Mouse (Mus musculus) heart, postnatal 0 days (tissue): ENCODE measurements at regions not wholly inside any gene's neighbourhood (a gene's known extent, or its start where the extent isn't known, plus 50 kb on each side); places are given as distances from the start of the nearest gene placed in this dataset.

Source experiments
- ATAC-seq: fragments of 200-750 bp; cut with Nextera tagmentation; 2 replicates; pipeline ENCODE4 v1.8.0; 2017; ENCODE audit warnings: low read depth, moderate number of reproducible peaks, moderate library complexity; ENCODE audit not compliant: insufficient read depth
- DNase-seq: peaks from one replicate; pipeline ENCODE4 v3.0.0-alpha.2; 2016; ENCODE audit warnings: low spot score
- H3K27ac ChIP-seq: fragments of 300-500 bp; sonication (generic); 2 replicates; pipeline ENCODE4 v1.5.1; 2014; ENCODE audit warnings: low read depth, mild to moderate bottlenecking
- H3K27me3 ChIP-seq: fragments of 300-500 bp; sonication (generic); 2 replicates; pipeline ENCODE4 v1.6.1; 2014; ENCODE audit warnings: low read length, mixed read lengths; ENCODE audit not compliant: control insufficient read depth, insufficient read depth
- H3K36me3 ChIP-seq: fragments of 300-500 bp; sonication (generic); replicated peaks from 2 replicates; pipeline ENCODE4 v1.6.1; 2014; ENCODE audit warnings: low read length, mixed read lengths; ENCODE audit not compliant: control insufficient read depth, insufficient read depth
- H3K4me1 ChIP-seq: fragments of 300-500 bp; sonication (generic); 2 replicates; pipeline ENCODE4 v1.6.1; 2014; ENCODE audit warnings: antibody characterized with exemption; ENCODE audit not compliant: control insufficient read depth, insufficient read depth
- H3K4me2 ChIP-seq: fragments of 300-500 bp; sonication (generic); 2 replicates; pipeline ENCODE4 v1.6.1; 2014; ENCODE audit warnings: low read depth, mild to moderate bottlenecking, low read length, moderate library complexity
- H3K4me3 ChIP-seq: fragments of 300-500 bp; sonication (generic); 2 replicates; pipeline ENCODE4 v1.5.1; 2014; ENCODE audit warnings: low read depth, low read length
- H3K9ac ChIP-seq: fragments of 300-500 bp; sonication (generic); replicated peaks from 2 replicates; pipeline ENCODE4 v1.6.1; 2014; ENCODE audit warnings: low read depth, low read length, mixed read lengths
- H3K9me3 ChIP-seq: fragments of 300-500 bp; sonication (generic); replicated peaks from 2 replicates; pipeline ENCODE4 v1.6.1; 2016; ENCODE audit warnings: low read length; ENCODE audit not compliant: control insufficient read depth
- CTCF ChIP-seq: IDR thresholded peaks from 2 replicates; pipeline ENCODE4 v1.5.1; 2016; ENCODE audit warnings: antibody characterized with exemption, control low read depth, low read depth
- EP300 ChIP-seq: IDR thresholded peaks from 2 replicates; pipeline ENCODE4 v1.6.1; 2016; ENCODE audit warnings: antibody characterized with exemption, low read depth
- WGBS: fragments of 180-500 bp; shearing (Covaris S2); extraction: QIAGEN DNeasy Blood & Tissue Kit; methylation state at CpG from one replicate; pipeline ENCODE4 v1.1.7; 2014; 5-methylcytosine and 5-hydroxymethylcytosine counted together

- ATAC-seq, result no peak
- no peaks in the 10 kb centered on the region for H3K36me3 ChIP-seq
- H3K27ac ChIP-seq, result no peak overlapping the region
- no peak overlapping the region for H3K9ac ChIP-seq
- H3K4me3 ChIP-seq, result no peak overlapping the region
- H3K27me3 ChIP-seq, result no peaks in the 10 kb centered on the region
- H3K4me2 ChIP-seq, result no peak overlapping the region
- DNase-seq, result no peak
- H3K4me1 ChIP-seq, result no peaks in the 10 kb centered on the region
- no peaks in the 10 kb centered on the region for H3K9me3 ChIP-seq
- TF ChIP-seq CTCF (no peak), EP300 (no peak)
- 84% methylated on average over 6 of the region's 6 CpGs for WGBS
Observed at GRCm38 (mm10) chr14:72806598-72806997, 96.8 kb upstream of the Fndc3a start.

GRCm38 (mm10) chr14:72803579-72803978 lies 93.8 kb upstream of the Fndc3a start:
- no peak overlapping the region for H3K4me2 ChIP-seq
- DNase-seq (no peak), ATAC-seq (no peak)
- no peak overlapping the region for H3K9ac ChIP-seq
- no peaks in the 10 kb centered on the region for H3K9me3 ChIP-seq
- H3K4me3 ChIP-seq, result no peak overlapping the region
- no peaks in the 10 kb centered on the region for H3K4me1 ChIP-seq
- no peaks in the 10 kb centered on the region for H3K27me3 ChIP-seq
- no peak overlapping the region for H3K27ac ChIP-seq
- no peaks in the 10 kb centered on the region for H3K36me3 ChIP-seq
- TF ChIP-seq CTCF, result no peak
- TF ChIP-seq EP300, result no peak

GRCm38 (mm10) chr14:72790654-72791053 lies 80.9 kb upstream of the Fndc3a start:
- Histone ChIP-seq H3K4me3 (no peak overlapping the region), H3K9me3 (no peaks in the 10 kb centered on the region), H3K4me1 (no peaks in the 10 kb centered on the region), H3K9ac (no peak overlapping the region), H3K27ac (no peak overlapping the region), H3K4me2 (no peak overlapping the region), H3K27me3 (no peaks in the 10 kb centered on the region), H3K36me3 (no peaks in the 10 kb centered on the region)
- DNase-seq, result no peak
- TF ChIP-seq CTCF (no peak), EP300 (no peak)
- no peak for ATAC-seq
- 68% methylated on average over 3 of the region's 3 CpGs for WGBS

- H3K27me3 ChIP-seq, result no peaks in the 10 kb centered on the region
- no peak overlapping the region for H3K9ac ChIP-seq
- H3K4me2 ChIP-seq, result no peak overlapping the region
- no peak for ATAC-seq
- no peak overlapping the region for H3K27ac ChIP-seq
- H3K36me3 ChIP-seq, result no peaks in the 10 kb centered on the region
- TF ChIP-seq EP300, result no peak
- no peak for TF ChIP-seq CTCF
- no peak for DNase-seq
- H3K4me1 ChIP-seq, result no peaks in the 10 kb centered on the region
- WGBS, result 74% methylated on average over 3 of the region's 3 CpGs
- H3K9me3 ChIP-seq, result no peaks in the 10 kb centered on the region
- no peak overlapping the region for H3K4me3 ChIP-seq
Observed at GRCm38 (mm10) chr14:72786929-72787328, 77.1 kb upstream of the Fndc3a start.

- WGBS, result 30% methylated on average over 9 of the region's 9 CpGs
- ATAC-seq (peak; percentile 86), DNase-seq (peak; percentile 54)
- Histone ChIP-seq H3K4me1 (no peaks in the 10 kb centered on the region), H3K9ac (no peak overlapping the region), H3K36me3 (no peaks in the 10 kb centered on the region), H3K4me3 (no peak overlapping the region), H3K27ac (no peak overlapping the region), H3K4me2 (no peak overlapping the region), H3K9me3 (no peaks in the 10 kb centered on the region), H3K27me3 (no peaks in the 10 kb centered on the region)
- TF ChIP-seq CTCF (no peak), EP300 (no peak)
Observed at GRCm38 (mm10) chr14:72783248-72783647, 73.4 kb upstream of the Fndc3a start.

- TF ChIP-seq CTCF, result no peak
- Histone ChIP-seq H3K4me3 (no peak overlapping the region), H3K27ac (no peak overlapping the region), H3K9me3 (no peaks in the 10 kb centered on the region), H3K4me1 (no peaks in the 10 kb centered on the region), H3K9ac (no peak overlapping the region), H3K27me3 (no peaks in the 10 kb centered on the region), H3K36me3 (no peaks in the 10 kb centered on the region), H3K4me2 (no peak overlapping the region)
- ATAC-seq (no peak), DNase-seq (no peak)
- WGBS, result 76% methylated on average over 4 of the region's 4 CpGs
Observed at GRCm38 (mm10) chr14:72779446-72779845, 69.6 kb upstream of the Fndc3a start.
